Mouse (Mus musculus): ENCODE measurements around the gene Orc5. TPM values are rescaled to one million over a fixed set of nuclear protein-coding genes. Genes with fewer than 3 reads are reported as not detected.
"Not testable (repeated sequence)": the region's sequence is repeated elsewhere in the genome, so short reads cannot be mapped to it uniquely, and the experiment has no call there.

The Orc5 gene
- total RNA-seq, 2 experiments from 2014 or later, result 16.0 to 23.4 TPM

GRCm38 (mm10) chr5:22536695-22537094 is 13.5 kb downstream of the Orc5 start:
- DNase-seq, result no peak

GRCm38 (mm10) chr5:22532571-22532970 is 17.7 kb downstream of the Orc5 start:
- DNase-seq, result no peak

DNA sequence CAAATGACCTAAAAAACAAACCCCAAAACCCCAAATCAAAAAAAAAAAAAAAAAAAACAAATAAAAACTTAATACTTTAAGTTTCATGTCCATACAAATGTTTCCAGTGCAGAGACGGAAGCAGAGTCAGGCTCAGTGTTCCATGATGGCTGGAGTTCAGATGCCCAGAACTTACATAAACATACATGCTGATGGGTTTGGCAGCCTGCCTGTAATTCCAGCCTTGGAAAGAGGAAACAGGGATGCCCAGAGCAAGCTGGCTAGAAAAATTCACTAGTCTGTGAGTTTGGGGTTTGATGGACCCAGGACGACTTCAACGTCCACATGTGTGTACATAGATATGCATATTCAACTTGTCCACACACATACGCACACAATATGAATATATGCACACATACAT is 27.6 kb downstream of the Orc5 start:
- DNase-seq, result no peak

GRCm38 (mm10) chr5:22519708-22520107 is 30.5 kb downstream of the Orc5 start:
- no peak for DNase-seq

- not testable (repeated sequence) for DNase-seq
These were observed 34.5 kb downstream of the Orc5 start for GRCm38 (mm10) chr5:22515745-22516144.

- DNase-seq, result not testable (repeated sequence)
These were observed 36.0 kb downstream of the Orc5 start for GRCm38 (mm10) chr5:22514231-22514630.

- DNase-seq, result not testable (repeated sequence)
These were observed 37.6 kb downstream of the Orc5 start for GRCm38 (mm10) chr5:22512579-22512978.

DNA sequence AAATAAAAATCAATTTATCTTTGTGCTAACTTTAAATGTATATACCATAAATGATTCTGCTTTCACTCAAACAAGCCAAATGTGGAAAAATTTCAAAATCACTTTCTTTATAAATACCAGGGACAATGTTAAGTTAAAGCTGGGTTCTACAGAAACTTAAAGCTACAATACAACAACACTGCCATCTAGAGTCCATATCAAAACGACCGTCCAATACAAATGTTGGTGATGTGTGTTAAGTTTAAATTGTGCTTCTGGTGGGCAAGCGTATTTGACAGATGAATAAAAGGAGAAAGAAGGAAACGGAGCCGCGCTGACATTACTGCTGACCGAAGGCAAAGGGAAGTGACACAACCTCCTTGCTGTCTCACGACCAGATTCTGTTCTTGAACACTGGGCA is 38.4 kb downstream of the Orc5 start:
- DNase-seq, result no peak

DNA sequence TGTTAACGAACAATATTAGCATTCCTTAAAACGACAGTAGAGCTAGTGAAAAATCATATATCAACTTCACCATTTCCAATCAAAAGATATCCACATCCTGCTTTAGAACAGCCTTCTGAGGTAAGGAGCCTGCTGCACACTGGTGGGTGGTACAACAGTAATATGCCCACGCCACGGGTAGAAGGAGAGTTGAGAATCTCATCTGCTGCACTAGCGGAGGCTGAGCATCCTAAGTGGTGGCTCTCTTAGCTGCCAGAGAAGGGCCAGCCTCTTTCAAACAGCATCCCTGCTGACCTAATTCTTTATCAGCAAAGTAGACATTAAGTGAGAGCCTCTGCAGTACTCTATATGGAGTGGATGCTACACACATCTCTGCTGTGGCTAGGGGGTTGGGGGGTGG is 41.7 kb downstream of the Orc5 start:
- no peak for DNase-seq

DNA sequence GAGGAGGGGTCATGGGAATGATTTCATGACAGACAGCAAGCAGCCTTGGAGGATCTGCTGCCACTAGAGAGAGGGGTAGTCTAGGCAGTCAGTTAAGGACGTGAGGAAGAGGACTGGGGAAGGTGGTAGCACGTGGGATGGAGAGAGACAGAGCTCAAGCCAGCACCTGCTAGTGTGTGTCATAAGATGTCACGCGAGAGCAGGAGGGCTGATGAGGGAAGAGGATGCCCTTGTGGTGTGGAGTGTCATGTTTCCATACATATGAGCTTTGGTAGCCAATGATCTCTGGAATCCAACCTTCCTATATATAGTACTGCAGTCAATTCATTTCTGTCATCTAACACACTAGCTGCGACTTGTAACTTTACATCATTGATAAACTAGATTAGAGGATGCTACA is 50.8 kb downstream of the Orc5 start:
- no peak for DNase-seq

GRCm38 (mm10) chr5:22491088-22491487 is 59.1 kb downstream of the Orc5 start:
- no peak for DNase-seq

DNA sequence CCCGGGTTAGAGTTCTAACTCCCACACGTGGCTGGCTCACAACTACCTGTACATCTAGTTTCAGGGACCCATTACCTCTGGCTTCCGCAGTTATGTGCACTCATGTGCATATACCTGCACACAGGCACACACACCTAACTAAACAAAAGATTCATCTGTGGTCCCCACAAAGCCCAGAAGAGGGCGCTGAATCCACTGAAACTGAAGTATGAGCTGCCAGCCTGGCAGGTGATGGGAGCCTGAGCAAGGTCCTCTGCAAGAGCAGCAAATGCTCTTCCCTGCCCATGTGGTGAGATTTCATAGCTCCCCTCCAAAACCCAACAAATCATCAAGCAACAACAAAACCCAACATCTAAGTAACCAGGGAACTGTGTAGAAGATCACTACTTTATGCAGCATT is 61.1 kb downstream of the Orc5 start:
- peak; percentile 8 for DNase-seq

DNA sequence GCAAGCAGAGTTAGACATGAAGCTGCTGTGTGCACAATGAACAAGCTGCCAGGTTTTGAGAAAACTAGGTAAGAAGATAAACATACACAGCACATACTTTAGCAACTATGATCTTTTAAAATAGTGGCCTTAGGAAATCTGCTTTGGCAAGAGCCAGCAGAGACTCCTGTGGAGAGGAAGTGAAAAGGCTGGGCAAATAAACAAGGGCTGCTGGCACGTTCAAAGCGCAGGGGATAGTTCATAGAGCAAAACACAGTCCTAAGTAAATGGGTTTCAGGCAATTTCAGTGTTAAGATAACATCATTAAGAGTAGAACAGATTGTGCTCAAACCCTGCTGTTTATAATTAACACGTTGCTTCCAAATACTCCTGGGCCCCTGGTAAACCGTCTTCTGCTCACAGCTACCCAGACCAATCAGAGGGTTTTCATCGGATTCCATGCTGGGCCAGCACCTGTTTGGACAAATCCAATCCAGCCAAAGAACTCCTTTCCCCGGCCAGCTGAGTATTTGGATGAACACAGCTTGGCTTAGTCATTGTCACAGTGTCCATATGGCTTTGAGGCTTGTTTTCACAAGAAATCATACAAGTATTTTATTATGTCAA is 63.5 kb downstream of the Orc5 start:
- peak; percentile 12 for DNase-seq

DNA sequence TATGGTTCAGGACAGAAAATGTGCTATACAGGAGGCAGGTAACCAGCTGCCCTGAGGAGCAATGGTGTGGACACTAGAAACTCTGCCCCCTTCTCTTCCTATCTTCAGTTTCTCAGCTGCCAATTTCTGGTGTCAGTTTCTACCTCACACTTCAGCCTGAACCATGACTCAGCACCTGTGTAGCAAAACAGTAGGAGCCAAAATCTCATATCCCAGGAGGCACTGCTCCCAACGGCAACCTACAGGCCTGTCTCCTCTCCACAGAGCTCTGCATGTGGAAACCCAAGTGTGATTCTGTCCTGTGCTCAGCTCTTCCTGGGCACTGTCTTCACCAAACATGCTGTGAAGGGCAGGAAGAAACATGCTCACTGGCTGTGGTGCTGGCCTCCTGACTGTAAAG is 64.5 kb downstream of the Orc5 start:
- DNase-seq, result peak; percentile 5

DNA sequence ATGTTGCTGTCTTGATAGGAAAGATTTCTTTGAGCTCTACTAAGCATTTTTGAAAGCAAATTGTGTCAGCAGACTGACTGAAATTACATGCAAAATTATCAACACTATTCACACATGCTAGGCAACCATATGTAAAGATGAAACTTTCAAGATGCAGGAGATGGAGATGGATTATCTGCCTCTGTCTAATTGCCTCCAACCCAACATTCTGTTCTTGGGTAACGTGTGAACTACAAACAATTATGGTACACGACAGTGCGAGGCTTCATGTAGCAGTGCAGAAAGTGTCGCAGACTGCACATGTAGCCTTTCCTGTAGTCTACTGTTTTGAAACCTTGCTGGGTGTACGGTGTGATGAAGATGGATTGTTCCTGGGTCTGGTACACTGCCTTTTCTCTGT is 67.7 kb downstream of the Orc5 start:
- no peak for DNase-seq

DNA sequence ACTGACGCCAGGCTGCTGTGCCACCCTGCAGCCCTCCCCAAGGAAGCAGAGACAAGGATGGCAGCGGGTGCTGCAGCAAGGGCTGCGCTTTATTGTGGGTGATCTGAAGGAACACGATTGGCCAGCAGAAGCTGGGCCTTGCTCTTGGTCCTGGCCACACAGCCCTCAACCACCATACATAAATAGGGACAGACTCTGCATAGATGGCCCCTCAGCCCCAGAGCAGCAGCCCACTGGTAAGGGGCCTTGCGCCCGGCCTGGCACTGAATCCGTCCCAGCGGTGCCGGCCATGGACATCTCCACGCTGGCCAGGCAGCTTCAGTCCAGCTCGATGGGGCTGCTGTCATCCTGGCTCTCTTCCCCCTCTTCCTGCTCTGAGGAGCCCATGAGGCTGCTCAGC is 77.8 kb downstream of the Orc5 start:
- not testable (repeated sequence) for DNase-seq

- no peak for DNase-seq
These were observed 79.0 kb downstream of the Orc5 start for GRCm38 (mm10) chr5:22471243-22471642.

DNA sequence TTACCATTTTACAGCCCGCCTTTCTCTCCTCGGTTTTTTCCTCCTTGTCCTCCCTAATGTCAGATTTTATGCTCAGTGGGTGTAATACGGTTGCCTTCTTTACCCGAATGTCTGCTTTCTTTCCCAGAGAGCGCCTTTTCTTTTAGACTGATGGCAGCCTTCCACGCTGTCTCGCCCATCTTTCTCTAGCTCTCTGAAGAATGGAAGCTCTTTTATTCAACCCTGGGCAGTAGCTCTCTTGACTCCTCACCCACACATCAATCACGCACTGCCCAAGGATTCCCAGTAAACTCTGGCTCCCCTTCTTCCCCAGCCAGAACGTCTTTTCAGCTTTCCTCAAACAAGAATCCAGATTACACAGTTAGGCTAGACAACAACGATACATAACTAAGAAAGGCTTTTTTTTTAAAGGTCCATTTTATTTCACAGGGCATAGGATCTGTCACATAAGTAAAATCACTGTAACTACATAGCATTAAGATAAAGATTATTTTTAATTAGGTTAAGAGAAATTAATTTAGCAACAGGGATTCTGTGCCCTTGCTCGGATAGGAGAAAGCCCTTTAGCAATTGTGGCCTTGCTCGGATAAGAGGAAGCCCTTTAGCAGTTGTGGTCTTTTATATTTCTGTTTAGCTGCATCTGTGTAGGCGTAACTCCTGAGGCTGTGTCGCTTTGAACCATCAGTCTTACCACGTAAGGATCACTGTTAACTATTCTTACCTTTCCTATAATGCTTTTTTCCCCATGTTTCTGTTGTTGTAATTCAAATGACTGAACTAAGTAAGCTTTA is 97.2 kb downstream of the Orc5 start:
- no peak for DNase-seq

- DNase-seq, result no peak
These were observed 97.8 kb downstream of the Orc5 start for GRCm38 (mm10) chr5:22452452-22452851.

- no peak for DNase-seq
These were observed 98.5 kb downstream of the Orc5 start for GRCm38 (mm10) chr5:22451764-22452163.

- DNase-seq, result no peak
These were observed 100.7 kb downstream of the Orc5 start for GRCm38 (mm10) chr5:22449492-22449891.

All from adrenal gland, postnatal 10 days (tissue).